Mouse (Mus musculus): Measurements from ENCODE around the gene Dnajc5.
A peak's percentile ranks its signal among the peaks of the same experiment; 100 is the strongest.

Gene Dnajc5

GRCm38 (mm10) chr2:181591528-181592085, 71.3 kb downstream of the Dnajc5 start, which contains the start of gene Prpf6:
Gene Prpf6 (plus strand): TSS chr2:181591868.
- DNase-seq = no peak

DNA sequence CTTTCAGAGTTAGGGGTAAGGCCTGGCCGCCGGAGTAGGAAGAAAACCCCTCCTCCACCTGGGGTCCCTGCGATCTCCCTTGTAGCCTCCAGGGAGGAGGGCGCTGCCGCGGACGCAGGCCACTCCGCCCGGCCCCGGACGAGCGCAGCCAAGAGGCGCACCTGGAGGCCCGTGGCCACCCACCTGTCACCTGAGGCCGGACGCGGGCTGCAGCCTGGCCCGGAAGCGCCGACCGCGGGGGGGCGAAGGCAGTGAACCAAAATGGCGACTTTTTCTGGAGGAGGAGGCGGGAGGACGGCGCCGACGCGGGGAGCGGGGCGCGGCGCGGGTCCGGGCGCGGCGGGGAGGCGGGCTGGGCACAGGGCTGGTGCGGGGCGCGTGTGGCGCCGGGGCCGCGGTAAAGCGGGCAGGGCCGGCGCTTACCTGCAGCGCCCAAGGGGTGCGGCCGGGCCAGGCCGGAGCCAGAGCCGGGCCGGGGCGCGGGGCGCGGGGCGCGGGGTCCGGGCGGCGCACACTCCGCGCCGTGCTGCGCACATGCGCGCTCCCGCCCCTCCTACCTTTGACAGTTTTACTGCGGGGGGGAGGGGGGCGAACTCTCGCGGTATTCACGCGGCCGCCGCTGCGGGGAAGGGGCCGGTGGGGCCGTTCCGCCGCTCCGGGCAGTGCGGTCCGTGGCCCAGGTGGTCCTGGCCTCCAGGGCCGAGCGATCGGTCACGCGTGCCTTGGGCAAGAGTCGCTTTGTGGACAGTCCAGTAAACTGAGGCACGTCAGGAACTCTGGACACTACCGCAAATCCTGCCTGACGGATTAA, 72.2 kb downstream of the Dnajc5 start, which contains the start of gene Zfp512b:
Zfp512b (minus strand) TSS at position 573 of the 811 bp plus-strand sequence.
- peak; percentile 81 for DNase-seq

- no peak for DNase-seq
Measured at GRCm38 (mm10) chr2:181593042-181593421, 72.7 kb downstream of the Dnajc5 start.

DNA sequence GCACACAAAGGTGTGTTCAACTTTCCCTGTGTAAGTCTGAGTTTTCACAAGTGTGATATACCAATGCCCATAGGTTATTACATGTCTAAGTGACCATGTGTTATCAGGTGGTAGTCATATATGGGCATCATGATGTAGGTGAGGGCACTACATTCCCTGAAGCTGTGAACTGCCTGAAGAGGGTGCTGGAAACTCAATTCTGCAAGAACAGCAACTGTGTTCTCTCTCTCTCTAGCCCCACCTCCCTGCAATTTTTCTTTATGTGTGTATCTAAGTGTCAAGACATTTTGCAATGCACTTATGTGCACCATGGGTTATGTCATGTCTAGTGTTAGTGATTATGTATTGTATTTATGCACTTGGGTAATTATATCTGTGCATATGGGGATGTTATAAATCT, 73.7 kb downstream of the Dnajc5 start:
- no peak for DNase-seq

DNA sequence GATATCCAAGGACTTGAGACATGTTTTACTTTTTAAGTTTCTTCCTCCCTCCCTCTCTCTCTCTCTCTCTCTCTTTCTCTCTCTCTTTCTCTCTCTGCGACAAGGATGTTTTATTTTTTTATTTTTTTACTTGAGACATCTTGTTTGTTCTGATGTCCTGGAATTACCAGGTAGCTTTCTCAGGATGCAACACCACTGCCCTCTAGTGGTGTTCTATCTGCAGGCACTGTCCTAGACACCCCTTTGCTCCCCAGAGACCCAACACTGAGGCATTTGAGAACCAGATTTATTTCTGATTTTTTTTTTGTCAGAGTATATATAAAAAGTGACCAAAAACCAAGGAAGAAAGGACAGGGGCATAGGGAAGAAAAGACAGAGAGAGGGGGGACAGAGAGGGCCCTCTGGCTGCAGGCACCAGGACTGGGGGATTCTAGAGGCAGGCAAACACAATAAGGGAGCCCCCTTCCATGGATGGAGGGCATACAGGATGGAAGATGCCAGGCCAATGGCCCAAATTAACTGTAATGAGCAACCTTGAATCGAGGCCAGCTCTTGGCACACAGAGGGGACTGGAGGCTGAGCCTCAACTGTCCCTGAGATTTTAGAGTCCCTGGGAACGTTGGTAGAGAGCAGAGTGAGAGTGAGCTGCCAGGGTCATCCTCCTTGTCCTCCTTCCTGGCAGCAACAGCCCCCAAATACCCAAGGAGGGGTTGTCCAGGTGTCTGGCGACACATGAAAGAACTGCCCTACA, 74.8 kb downstream of the Dnajc5 start:
- peak; percentile 64 for DNase-seq

- DNase-seq = no peak
Measured at GRCm38 (mm10) chr2:181596221-181596960, 76.1 kb downstream of the Dnajc5 start.

- peak; percentile 60 for DNase-seq
Measured at GRCm38 (mm10) chr2:181597378-181598061, 77.2 kb downstream of the Dnajc5 start.

- DNase-seq = peak; percentile 72
Measured at GRCm38 (mm10) chr2:181598454-181599351, 78.4 kb downstream of the Dnajc5 start, which contains the start of gene Samd10. Gene Samd10 (minus strand): TSS chr2:181599212.

GRCm38 (mm10) chr2:181600226-181600758, 80.0 kb downstream of the Dnajc5 start:
- DNase-seq = no peak

DNA sequence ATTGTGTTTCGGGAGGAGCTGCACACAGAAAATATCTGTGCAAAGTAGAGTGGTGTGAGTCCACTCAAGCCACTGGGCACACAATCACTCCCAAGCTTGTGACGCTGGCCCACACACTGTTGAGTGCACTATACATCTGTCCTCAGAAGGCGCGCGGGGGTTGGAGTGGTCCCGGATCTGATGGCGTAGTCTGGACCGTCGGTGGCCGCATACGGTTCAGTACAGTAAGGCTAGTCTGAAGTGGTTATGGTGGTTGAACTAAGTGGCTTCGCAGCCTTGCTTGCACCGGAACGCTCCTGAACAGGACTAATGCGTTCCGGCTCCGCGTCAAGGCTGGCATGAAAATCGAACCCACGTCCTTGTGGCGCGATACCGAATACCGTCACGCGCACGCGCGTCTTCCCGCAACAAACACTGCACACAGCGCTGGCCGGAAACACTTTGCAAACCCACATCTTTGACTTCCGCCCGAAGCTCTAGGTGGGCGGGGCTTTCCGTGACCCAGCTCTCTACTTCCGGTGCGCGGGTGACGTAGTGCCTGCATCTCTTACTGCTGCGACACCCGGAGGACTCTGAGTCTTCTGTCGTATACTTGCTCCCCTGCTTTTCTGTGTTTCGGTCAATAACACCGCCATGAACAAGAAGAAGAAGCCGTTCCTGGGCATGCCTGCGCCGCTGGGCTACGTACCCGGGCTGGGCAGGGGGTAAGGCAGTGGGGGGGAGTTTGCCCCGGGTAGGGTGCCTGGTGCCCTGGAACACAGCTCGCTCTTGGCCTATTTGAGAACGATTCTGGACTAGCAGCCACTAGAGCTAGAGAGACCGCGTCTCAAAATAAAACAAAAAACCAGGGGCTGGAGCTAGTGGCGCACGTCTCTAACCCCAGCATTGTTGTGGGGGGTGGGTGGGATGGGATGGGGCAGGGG, 80.8 kb downstream of the Dnajc5 start:
- peak; percentile 98 for DNase-seq

GRCm38 (mm10) chr2:181601751-181602145, 81.5 kb downstream of the Dnajc5 start:
- no peak for DNase-seq

GRCm38 (mm10) chr2:181602367-181602766, 82.1 kb downstream of the Dnajc5 start:
- no peak for DNase-seq

All from retina, postnatal 1 day (tissue).